Mouse (Mus musculus) embryonic fibroblast, embryonic 13.5 days (primary cell): ENCODE measurements around the gene Mgp.
A peak's percentile ranks its signal among the peaks of the same experiment; 100 is the strongest.

ENCODE experiments used
- CTCF ChIP-seq: IDR thresholded peaks from 2 replicates; pipeline ENCODE4 v1.5.1; 2011; ENCODE audit warnings: mild to moderate bottlenecking, control low read depth, low read length, moderate library complexity, borderline replicate concordance; ENCODE audit not compliant: insufficient read depth
- POLR2A ChIP-seq: IDR thresholded peaks from 2 replicates; pipeline ENCODE4 v1.6.1; 2011; ENCODE audit warnings: low read depth, mild to moderate bottlenecking, control low read depth, low read length, moderate library complexity

DNA sequence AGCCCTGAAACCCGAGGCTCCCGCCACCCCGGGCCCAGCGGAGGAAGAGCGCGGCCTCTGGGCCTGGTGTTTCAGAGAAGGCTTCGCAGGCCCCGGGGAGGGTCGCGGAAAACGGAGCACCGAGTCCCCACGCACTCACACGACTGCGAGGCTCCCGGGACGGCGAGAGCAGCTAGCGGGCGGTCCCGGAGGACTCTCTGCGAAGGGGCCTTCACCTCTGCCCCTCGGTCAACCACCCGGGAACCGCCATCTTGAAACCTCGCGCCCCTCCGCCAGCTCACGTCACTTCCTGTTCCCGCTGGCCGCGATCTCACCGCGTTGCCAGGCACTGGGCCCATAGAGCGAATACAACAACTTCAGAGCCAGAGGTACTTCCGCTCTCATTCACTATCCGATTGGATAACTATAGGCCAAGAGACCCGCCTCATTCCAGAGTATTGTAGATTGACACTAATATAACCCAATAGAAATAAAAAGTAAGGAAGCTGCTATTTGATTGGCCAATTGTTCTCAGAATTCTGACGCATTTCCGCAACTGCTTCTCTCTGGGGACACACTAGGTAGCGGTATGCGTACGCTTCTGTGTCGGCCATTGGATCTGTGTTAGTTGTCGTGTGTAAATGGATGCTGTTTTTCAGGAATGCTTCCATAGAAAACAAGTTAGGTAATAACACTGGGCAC lies 47.6 kb downstream of the Mgp start, which contains the start of gene Wbp11:
- TF ChIP-seq POLR2A: peak; percentile 95
- TF ChIP-seq CTCF: no peak
